Mouse (Mus musculus) megakaryocyte-erythroid progenitor cell, adult 5-6 weeks (primary cell): ENCODE measurements at regions not wholly inside any gene's neighbourhood (a gene's known extent, or its start where the extent isn't known, plus 50 kb on each side); places are given as distances from the start of the nearest gene placed in this dataset.

Experiments used
- ATAC-seq: replicated peaks from 2 replicates; pipeline ENCODE4 v1.8.0; 2016; ENCODE audit warnings: mild to moderate bottlenecking, inconsistent platforms; ENCODE audit not compliant: severe bottlenecking, poor library complexity, low FRiP score, low TSS enrichment

DNA sequence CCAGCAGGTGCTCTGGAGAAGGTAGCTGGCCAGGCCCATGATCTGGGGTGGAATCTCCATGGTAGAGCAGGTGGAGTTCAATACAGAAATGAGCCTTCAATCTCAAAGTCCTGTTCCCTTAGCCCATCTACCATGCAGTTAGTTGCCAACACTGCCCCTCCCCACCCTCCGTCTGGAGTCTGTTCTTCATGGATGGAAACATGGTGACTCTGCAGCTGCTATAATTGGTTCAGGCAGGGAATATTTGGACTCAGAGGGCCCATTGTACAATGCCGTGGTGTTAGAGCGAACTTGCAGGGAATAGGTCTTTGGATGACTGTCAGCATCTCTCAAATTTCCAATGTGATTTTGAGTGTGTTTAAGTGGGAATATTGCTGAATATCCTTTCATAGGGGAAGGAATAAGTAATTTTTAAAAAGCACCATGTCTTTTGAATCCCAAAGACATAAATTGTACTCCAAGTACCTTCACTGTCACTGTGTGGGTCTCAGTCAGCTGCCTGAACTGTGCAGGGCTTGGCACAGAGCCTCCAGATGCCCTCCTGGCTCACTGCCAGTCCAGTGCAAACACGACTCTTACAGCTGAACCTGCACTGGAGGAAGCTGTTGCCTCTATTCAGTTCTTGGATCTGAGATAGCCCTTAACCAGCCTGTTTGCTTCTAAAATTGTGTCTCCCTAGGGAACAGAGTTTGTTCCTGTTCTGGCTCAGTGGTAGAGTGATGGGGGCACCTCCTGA is 162.8 kb upstream of the Eef2kmt start:
- no peak for ATAC-seq

DNA sequence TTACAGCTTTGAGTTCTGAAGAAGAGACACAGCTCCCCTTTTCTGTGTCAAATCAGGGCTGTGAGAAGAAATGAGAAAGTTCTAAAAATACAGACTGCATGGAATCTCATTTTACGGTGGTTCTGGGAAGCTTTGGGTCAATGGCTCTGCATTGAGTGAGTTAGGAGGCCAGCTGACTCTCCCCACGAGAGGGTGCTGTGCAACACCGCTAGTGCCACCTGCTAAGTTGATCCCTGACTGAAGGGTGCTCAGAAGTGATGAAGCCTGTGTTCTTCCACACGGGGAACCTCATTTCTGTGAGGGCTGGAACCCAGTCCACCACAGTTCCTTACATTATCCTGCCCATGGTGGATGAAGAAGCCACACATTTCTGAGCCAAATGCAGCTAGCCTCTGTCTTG is 159.5 kb upstream of the Eef2kmt start:
- no peak for ATAC-seq

DNA sequence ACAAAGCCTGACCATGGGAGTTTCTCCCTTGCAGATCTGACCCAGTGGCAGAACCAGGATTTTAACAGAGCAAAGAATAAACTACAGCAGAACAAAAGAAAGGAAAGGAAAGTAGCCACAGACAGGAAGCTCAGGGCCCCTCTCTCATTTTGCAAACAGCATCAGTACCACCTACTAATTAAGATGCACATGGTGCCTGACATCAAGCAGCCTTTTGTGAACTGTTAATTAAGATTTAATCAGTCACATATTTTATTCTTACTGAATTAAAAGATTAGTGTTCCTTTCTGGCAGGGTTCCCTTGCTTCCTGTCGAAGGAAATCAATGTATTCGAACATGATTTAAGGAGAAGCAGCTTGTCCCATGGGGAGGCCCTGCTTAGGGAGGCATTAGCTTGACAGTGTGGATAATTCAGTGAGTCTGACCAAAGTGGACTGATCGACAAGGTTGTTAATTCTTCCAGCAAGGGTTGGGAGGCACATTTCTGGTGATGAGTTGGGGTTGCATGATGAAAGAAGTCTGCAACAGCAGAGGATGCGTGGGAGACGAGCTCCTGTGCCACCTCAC is 156.1 kb upstream of the Eef2kmt start:
- ATAC-seq = no peak

DNA sequence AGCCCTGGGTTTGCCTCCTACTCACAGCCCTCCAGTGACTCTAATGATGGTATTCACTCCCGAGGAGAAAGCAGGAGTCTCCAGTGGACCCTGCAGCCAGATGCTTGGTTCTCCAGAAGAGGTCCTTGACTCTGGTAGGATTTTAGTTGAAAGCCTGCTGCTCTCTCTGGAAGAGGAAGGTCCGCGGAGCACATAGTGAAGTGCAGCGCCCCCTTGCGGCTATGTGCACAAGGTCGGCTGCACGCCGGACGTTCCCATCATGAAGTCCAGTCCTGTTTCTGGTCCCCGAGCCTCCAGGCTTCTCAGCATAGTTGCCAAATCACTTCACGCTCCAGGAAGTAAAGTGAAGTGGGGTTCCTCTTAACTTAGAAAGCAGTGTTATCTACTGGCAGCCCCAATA is 150.9 kb upstream of the Eef2kmt start:
- peak; percentile 81 for ATAC-seq

DNA sequence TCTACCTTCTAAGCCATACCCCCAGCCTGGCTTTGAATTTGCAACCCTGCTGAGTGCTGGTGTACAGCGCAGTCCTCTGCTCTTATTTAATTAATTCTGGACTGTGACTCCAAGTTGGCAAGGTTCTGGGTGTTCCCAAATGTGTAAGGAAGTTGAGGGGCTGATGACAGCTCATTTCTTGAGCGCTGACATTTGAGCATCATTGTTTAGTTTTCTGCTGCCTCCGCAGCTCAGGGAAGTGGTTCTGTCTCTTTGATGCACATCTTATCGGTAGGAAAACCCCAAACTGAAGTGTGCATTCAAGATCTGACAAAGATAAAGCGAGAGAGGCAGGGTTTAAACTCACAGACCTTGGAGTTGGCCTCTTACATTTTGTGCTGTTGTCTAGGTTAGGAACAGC is 137.6 kb upstream of the Eef2kmt start:
- no peak for ATAC-seq

DNA sequence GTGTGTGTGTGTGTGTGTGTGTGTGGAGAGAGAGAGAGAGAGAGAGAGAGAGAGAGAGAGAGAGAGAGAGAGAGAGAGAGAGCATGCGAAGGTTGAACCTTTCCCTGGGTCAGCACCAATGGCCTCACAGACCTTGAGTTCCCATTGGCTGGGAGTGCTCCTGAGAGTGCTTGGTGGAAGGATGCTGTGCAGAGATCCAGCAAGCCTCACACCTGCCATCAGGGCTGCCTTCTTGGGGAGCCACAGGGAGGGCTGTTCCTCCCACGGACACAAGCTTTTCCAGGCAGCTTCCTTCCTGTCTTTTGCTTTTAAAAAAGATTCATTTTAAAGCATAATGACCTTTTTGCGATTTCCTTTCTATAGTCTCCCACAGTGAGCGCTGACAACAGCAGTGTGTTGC is 127.1 kb upstream of the Eef2kmt start:
- no peak for ATAC-seq

DNA sequence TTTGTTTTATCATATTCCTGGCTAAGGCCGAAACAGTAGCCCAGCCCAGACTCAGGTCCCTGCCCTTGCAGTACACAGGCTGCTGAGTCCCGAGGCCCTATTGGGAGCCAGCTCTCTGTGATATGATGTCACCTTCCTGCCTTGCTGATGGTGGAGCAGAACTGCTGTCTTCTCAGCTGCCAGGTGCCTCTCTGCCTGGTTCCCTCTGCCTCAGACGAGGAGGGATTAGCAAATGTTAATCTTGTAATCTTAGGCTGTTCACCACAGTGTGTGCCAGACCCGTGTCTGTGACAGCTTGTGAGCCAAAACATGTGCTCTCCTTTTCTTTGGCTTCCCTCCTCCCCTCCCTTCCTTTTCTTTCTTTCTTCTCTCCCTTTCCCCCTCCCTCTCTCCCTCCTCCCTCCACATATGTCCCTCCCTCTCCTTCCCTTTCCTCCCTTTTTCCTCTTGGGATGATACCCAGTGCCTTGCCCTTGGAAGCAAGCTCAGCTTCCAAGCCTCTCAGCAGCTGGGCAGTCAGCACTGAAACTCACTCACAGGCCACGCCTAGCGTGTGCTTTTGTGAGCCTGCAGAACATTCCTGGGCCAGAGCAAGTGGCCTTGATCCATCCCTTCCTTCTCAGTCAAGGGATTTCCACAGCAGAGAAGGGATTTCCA is 126.6 kb upstream of the Eef2kmt start:
- no peak for ATAC-seq

DNA sequence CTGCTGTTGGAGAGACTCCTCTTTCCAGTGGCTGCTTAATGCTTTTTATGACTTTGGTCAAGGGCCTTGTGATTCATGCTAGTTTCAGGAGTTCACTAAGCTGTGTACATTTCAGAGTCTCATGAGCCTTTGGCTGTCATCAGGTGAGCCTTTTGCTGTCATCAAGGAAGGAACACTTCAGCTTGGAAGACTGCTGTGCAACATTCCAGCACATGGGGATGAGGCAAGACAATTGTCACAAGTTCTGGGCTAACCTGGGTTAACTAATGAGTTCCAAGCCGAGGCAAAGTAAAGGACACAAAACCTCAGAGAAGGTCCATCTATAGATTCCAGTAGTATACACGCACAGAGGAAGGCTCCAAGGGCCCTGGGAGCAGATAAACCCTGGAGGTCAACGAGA is 124.8 kb upstream of the Eef2kmt start:
- ATAC-seq = no peak

DNA sequence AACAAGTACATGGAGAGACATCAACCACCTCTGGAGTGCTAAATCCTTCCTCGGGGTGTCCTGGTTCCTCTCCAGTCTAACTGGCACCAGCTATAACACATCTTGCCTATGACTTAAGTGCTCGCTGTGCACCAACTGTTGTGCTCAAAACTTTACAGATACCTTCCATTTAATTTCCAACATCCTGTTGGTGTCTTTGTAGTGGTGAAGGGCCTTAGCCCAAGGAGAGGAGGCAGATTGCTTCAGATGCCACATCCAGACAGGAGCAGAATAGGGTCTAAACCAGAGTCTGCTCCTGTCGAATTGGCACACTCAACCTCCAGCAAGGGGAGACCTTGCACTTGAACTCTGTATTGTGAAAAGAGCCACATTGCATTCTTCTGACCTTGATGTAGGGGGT is 121.2 kb upstream of the Eef2kmt start:
- ATAC-seq = no peak

DNA sequence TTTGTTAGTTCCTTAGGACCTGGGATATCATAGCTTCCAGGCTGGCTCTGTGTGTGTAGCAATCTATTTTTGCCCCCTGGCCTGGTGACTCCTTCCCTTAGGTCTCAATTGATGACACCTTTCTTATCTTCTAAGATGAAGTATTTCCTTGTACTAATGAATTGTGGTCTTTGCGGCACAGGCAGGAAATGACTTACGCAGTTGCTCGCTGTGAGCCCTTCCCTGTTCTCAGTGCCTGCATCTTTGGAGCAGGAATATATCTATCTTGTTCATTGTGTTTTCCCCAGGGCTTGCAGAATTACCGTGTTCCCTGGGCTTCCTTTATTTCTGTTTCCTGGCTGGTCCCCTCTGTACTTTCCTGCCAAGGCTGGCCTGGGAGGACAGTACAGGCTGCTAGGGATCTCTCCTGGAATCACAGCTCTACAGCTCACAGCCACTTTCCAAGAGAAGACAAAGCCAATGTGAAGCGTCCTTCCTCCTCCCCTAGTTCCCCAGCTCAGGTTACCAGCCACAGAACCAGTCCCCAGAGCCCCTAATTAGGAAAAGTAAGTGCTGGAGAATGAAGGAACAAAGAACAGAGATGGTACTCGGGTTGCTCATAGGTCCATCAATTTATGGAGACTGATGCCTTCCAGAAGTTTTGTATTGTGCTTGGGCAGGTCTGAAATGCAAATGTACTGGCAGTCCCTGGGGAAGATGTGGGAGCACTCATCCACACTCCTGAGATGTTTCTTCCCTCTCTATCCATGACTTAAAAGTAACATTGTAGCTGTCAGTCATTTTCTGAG is 119.2 kb upstream of the Eef2kmt start:
- ATAC-seq = no peak

DNA sequence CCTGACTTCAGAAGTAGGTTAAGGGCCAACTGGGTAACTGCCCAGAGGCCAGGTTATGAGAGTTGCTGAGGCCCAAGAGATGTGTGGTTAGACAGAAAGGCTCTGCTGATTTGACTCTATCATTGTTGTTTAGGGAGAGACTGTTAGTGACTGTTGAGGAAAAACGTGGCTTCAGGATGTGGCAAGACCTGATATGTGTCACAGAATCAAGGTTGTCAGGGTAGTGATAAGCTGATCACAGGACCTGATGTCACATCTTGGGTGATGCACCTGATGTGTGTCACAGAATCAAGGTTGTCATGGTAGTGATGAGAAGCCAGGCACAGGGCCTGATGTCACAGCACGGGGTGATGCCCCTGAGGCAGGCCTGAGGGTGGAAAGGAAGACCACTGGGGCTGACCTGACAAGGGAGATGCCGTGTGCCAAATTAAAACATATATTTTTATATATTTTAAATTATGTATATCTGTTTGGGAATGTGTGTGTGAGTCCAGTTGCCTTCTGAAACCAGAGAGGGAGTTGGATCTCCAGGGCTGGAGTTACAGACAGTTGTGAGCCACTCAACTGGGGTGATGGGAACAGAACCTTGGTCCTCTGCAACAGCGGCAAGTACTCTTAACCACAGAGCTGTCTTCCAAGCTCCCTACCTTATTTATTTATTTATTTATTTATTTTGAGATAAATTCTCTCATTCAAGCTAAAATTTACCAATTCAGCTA is 115.6 kb upstream of the Eef2kmt start:
- ATAC-seq = no peak

DNA sequence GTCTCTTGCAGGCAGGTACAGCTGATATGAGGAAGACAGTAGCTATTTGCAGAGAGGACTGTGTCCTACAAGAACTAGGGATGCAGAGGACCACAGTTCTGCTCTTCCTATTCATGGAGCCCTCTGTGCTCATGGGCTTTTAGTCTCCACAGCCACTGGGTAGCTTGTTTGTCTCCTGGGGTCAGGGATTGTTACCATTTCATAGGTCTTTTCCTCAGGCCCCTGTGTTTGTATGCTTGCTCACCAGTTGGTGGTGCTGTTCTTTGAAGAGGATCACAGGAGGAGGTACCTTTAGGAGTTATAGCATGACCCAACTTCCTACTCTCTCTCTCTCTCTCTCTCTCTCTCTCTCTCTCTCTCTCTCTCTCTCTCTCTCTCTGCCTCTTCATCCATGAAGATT is 114.7 kb upstream of the Eef2kmt start:
- ATAC-seq = no peak

DNA sequence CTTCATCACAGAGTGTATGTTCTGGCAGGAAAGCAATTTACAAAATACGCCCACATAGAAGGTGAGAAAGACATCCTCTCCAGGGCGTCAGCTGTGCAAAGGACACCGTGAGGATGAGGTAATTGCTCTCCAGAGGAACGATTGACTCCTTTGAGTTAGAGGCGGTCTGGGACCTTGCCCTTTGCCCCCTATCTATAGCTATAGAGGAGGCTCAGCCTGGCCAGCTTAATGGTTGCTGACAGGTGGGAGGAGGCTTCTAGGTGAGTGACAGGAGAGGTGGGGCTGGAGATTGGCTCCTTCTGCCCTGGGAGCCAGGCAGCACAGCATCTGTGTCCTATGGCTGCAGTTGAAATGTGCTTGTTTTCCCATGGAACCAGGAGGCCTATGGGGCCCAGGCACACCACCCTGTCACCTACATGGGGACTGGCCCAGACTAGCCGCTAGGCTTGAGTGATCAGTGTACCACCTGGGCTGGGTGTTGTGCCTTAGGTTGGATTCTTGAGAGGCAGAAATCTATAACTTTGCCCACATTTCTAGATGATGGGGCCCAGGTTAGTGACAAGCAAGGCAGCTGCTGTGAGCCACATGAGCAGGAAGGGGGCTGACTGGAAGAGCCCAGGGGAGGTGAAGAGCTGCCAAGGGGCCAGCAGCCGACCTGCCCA is 113.2 kb upstream of the Eef2kmt start:
- ATAC-seq = no peak

DNA sequence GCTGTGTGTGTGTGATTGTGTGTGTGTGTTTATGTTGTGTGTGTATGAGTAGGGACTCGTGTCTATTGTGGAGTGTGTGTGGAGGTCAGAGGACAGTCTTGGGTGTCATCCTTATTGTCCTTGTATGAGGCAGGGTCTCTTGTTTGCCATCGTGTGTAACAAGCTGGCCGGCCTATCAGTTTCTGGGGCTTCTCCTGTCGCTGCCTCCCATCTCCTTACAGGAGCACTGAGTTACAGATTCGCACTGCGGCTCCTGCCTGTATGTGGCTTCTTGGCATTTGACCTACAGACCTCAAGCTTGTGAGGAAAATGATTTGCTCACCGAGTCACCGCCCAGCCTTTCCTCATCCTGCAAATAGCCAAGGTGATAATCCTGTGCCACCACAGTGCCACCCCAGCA is 112.6 kb upstream of the Eef2kmt start:
- no peak for ATAC-seq

DNA sequence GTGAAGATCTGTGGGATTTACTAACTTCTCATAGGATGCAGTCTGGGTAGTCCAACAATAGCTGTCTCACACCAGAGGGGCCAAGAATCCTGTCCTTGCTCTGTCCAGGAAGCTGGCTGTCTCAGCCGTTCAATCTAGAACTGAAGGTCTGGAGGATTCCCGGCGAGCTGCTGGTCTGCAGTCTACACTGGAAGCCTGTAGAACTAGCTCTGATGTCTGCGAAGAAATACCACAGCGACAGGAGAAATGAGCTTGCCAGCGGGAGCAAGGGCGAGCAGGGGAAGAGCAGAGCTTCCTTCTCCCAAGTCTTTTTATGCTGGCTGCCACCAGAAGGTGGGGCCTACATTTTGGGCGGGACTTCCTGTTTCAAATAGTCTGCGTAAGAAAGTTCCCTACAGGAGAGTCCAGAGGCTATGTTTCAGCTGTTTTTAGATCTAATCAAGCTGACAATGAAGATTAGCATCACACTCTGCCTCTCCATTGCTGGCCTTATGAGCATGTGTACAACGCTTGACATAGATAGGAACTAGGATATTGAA is 111.9 kb upstream of the Eef2kmt start:
- ATAC-seq = no peak

DNA sequence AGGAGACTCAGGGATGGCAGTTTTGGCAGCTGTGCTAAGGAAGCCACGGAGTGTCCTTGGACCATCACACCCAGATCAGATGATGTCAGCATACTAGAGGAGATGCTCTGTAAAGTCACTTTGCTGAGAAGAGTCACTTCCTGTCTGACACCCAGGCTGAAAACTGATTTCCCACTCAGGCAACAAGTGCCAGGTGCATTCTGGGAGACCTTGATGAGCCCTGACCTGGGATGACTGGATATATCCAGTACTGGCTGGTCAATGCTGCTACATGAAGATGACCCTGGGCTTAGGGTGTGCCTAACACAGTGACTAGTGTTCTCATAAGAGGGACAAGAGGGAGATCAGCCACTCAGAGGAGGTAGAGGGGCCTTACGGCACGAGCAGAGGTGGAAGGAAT is 110.2 kb upstream of the Eef2kmt start:
- ATAC-seq = no peak

DNA sequence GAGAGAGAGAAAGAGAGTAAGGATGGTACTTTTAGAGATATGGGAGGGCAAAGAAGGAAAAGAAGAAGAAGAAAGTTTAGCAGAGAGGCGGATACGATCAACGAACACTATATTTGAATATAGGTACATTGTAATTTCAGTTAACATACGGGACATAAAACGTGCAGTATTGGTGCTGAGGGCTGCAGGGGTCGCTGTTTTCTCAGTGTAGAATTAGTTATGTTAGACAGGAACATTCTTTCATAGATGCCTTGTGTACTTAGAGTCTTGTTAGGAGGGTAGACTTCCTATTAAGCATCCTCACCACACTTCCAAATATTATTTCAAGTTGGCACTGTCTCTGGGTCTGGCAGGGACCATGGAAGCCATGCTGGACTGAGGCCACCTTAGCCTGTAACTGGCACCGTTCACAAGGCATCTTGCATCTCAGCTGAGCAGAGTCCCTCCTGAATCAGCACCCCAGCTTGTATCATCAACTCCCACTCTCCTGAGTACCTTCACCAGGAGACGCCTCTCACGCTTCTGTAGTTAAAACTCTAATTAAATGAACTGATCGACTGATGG is 107.3 kb upstream of the Eef2kmt start:
- no peak for ATAC-seq

DNA sequence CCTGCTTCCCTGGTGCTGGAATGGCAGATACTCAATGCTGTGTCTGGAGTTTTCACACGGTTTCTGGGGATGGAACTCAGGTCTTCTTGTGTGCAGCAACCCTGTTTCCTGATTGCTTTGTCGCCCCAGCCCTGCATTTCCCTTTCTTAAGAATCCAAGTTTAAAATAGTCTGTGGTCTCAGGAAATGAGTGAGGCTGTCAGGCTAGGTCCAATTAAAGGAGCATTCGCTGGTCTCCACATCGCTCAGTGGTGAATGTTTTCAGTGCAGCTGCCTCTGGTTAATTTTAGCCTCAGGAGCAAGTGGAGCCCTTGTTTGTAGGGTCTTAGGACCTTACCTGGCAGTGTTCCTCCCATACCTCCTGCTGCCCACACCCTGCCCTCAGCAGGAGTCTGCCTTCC is 103.4 kb upstream of the Eef2kmt start:
- no peak for ATAC-seq

DNA sequence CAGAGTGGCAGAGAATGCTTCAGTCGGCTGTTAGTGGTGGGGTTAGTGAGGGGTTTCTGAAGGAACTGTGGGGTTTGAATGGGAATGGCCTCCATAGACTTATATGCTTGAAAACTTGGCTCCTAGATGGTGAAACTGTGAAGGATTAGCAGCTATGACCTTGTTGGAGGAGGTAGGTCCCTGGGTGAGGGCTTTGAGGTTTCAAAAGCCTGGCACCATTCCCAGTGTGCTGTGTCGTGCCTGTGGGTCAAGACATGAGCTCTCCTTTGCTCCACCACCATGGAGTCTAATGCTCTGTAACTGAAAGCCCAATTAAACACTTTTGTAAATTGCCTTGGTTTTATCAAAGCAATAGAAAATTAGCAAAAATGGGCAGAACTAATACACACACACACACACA is 98.1 kb upstream of the Eef2kmt start:
- ATAC-seq = no peak
